Mouse (Mus musculus) heart, postnatal 14 days (tissue): ENCODE results near the gene Il25. TPM values are rescaled to one million over a fixed set of nuclear protein-coding genes. Genes with fewer than 3 reads are reported as not detected.
"Not testable (repeated sequence)": the region's sequence is repeated elsewhere in the genome, so short reads cannot be mapped to it uniquely, and the experiment has no call there.

Experiments used
- DNase-seq, 2 experiments: peaks; one replicate each; pipeline ENCODE4 v3.0.0; 2021 to 2022
- intact Hi-C: fragments of 180-260 bp; cut with DNase I; formaldehyde crosslinking; loops from one replicate; pipeline ENCODE4 v1.15.1; 2025
- total RNA-seq, 2 experiments: library from RNA; stranded (reverse); gene quantifications; 2 replicates each; pipeline ENCODE4 v1.2.3; 2021

Gene Il25
- total RNA-seq, 2 experiments from 2014 or later: not detected

DNA sequence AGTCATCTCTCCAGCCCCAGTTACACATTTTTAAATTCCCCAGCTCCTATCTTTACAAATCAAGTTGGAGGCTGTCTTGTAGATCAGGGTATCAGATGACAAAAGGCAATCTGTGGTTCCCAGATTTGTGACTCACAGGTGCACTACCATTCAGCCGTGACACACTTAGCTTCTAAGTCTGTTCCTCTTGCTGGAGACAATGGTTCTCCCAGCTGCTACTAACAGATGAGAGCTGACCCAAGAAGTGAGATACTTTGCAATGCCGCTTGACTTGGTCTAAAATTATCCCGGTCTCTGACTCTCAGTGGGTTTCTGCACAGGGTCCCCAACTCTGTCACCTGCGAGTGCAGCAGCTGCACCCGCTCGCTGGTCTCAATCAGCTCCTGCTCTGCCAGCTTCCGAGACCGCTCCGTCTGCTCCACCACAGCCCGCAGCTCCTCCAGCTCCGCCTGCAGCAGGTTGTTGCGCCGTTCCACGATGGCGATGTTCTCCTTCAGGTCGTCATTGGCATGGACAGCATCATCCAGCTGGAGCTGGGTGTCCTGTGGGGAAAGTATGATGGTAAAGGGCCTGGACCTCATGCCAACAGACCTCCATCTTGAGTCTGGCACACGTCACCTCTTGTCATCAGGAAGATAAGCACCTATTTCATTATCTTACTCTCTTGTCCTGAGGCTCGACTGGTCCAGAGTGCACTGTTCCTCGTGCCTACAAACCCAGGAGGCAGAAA, 13.6 kb downstream of the Il25 start:
- intact Hi-C loops: no loop called here
- peak in 1 of 2 experiments; percentile 49 for DNase-seq

DNA sequence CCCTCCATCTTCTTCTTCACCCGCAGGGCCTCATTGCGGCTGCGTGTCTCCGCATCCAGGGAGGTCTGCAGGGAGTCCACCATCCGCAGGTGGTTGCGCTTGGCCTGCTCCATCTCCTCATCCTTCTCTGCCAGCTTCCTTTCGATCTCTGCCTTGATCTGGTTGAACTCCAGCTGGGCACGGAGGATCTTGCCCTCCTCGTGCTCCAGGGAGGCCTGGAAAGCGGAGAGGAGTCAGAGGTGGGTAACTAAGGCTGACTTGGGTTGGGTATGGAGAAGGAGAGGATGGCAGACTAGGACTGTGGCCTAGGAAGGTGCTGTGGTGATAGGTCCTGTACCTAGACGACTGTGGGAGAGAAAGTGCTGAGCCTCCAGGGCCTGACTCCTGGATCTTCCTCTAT, 14.5 kb downstream of the Il25 start:
- peak in 1 of 2 experiments; percentile 29 for DNase-seq
- intact Hi-C loops: not testable (repeated sequence)

DNA sequence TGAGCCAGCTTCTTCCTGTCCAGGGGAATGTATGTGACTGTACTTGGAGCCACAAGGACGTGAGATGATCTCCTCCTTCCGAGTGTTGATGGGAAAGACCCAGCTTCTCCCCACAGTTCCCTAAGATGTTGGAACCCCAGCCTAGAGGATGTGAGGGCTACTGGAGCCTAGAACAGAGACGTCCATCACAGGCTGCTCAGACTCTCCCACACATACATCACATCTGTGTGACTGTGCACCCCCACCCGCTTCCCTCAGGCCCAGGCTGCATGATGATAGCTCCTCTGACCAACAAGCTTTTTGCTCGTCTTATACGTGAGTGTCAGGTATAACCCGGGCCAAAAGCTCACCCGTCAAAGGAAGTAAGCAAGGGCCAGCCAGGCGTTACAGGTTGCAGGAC, 16.3 kb downstream of the Il25 start:
- intact Hi-C loops: loop anchor here (2.0 kb wide), 1 partner anchor 26 kb away; no protein-coding TSS in a partner anchor
- peak in 1 of 2 experiments; percentile 18 for DNase-seq

DNA sequence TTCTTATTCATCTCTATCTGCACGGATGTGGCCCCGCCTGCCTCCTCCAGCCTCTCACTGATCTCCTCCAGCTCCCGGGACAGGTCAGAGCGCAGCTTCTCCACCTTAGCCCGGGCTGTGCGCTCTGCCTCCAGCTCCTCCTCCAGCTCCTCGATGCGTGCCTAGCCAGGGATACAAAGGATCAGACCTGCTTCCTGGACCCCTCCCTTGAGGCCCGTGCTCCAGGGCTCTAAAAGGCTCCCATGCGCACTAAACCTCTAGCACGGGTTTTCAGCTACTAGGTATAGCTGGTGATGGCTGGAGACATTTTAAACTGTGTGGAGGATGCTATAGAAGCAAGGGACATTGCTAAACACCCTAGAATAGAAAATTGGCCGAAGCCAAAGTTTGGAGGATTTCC, 18.0 kb downstream of the Il25 start:
- intact Hi-C loops: no loop called here
- DNase-seq: peak in 1 of 2 experiments; percentile 35

DNA sequence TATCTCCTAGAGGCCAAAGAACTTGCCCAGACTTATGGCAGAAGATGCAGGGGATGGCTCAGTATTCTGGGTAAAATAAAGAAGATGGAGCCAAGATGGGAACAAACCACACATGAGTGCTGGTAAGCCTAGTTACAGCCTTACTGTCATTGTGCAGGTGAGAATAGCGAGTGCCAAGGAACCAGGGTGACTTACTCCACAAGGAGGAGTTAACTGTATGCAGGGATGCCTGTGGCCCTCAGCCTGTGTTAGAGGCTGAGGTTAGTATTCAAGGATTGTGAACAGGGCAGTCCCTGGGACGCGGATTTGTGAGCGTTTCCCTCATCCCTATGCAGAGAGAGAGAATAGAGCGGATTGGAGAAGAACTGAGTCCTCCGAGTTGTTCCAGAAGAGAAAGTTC, 19.1 kb downstream of the Il25 start:
- intact Hi-C loops: no loop called here
- peak in 1 of 2 experiments; percentile 11 for DNase-seq

DNA sequence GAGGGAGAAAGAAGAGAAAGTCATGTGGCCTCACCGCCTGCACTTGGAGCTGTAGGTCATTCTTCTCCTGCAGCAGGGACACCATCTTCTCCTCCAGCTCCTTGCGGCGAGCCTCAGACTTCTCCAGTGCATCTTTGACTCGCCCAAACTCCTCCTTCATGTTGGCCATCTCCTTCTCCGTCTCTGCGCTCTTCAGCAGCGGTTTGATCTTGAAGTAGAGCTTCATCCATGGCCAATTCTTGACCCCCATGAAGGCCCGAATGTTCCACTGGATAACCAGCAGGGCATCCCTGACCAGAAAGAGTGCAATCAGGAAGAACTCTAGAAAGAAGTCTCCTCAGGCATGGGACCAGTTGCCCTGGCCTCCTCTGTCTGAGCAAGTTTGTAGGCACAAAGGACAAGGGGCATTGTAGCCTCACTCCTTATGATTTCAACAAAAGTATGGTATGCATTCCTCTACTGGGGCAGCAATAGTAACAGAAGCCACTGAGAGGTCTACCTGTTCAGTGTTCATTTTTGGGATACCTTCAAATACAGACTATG, 21.2 kb downstream of the Il25 start:
- intact Hi-C loops: no loop called here

DNA sequence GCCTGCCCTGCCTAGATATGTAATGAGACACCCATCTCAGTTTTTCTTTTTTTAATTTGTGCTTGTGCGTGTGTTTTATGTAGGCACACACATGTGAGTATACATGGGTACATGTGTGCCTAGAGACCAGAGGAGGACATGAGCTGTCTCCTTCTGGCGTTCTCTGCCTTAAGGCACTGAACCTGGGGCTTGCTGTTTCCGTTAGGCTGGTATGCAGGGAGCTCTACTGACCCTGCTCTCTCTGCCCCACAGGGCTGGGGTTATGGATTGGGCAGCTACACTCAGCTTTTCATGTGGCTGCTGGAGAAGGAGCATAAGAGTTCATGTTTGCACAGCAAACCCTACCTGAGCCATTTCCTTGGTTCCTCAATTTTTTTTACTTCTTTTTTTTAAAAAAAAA, 22.0 kb downstream of the Il25 start:
- no peak for DNase-seq
- intact Hi-C loops: no loop called here

More for the DNA sequence above, 21.2 kb downstream of the Il25 start:
- DNase-seq: no peak

DNA sequence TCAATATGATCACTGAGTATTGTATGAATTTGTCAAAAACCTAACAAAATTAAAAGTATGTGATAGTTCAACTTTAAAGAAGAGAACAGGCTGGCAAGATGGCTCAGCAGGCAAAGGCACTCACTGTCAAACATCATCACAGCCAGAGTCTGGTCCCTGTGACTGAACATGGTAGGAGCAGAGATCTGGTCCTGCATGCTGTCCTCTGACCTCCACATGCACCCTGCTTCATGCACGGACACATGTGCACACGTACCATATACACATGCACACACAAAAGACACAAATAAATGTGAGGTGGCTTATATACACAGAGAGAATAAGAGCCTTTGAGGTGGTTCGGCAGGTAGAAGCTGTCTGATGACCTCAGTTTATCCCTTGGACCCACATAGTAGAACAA, 23.0 kb downstream of the Il25 start:
- intact Hi-C loops: no loop called here
- DNase-seq: no peak

DNA sequence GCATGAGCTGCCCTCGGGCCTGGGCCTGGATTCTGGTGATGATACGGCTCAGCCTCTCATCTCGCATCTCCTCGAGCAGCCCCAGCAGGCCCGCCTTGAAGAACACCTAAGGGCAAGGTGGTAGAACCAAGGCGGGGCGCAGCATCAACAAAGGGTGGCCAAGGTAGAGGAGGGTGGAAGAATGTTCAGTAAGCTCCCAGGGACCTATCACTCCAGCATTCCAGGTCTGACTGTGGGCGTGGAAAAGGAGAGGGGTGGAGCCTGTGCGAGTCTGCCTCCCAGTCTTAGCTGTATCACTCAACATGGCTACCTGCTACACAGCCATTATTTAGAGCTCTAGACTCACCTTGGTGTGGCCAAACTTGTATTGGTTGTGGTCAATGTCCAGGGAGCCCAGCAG, 24.0 kb downstream of the Il25 start:
- no peak for DNase-seq
- intact Hi-C loops: no loop called here

DNA sequence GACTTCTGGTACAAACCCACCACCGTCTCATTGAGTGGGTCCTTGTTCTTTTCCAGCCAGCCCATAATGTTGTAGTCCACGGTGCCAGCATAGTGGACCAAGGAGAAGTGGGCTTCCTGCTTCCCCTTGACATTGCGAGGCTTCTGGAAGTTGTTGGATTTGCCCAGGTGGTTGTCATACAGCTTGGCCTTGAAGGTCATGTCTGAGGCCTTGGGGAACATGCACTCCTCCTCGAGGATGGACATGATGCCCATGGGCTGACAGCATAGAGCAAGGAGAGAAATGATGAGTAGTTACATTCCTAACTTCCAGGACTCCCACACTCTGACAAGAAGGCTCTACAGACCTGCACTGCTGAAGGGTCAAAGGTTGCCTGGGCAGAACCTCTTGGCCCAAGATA, 26.0 kb downstream of the Il25 start:
- intact Hi-C loops: no loop called here
- DNase-seq: no peak

DNA sequence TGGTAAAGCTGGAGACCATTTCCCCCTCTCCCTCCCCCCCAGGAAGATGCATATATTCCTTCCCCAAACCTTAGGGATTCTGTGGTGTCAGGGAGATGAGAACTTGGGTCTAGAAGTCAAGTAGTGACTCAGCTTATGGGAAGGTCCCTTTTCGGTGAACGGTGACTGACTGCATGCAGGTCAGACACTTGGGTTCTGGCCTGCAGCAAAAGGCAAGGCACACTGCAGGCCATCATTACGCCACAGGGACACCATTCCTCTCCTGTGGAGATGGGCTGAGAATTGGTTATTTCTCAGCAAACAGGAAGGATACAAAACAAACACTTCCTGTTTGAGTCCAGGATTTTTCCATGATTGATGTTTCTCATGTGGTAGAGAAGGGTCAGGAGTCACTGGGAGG, 26.7 kb downstream of the Il25 start:
- intact Hi-C loops: no loop called here
- DNase-seq: no peak

DNA sequence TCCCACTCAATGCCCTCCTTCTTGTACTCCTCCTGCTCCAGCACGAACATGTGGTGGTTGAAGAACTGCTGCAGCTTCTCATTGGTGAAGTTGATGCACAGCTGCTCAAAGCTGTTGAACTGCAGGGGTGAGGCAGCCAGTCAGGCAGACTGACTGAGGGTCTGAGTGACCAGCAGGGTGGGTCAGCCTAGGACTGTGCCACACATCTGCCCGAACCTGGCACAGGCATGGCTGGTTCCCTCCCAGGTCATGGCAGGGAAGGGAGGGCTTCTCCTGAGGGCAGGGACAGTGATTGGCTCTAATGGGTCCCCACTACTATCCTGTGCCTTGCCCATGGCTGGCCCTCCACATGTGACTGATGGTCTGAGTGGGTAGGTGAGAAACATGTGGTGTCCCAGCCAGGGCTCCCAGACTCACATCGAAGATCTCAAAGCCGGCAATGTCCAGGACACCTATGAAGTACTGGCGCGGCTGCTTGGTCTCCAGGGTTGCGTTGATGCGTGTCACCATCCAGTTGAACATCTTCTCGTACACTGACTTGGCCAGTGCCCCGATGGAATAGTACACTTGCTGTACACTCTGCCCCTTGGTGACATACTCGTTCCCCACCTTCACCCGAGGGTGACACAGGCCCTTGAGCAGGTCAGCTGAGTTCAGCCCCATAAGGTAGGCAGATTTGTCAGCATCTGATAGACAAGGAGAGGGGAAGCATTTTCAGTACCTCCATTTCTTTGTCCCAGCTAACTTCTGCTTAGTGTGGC, 27.5 kb downstream of the Il25 start:
- intact Hi-C loops: not testable (repeated sequence)
- peak in 1 of 2 experiments; percentile 40 for DNase-seq

DNA sequence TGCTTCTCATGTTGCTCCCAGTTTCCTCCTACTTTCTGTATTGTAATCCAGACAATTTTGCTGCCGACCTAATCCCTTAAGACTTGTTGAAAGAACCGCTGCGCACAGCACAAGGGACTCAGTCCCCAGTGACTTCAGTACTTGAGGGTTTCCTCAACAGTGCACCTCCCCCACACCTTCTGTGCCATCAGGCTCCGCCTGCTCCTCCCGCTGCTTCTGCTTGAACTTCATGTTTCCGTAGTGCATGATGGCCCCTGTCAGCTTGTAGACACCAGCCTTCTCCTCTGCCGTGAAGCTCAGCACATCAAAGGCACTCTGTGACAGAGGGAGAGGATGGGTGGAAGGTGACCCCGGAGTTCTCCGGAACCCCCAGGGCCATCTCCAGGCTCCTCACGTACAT, 28.3 kb downstream of the Il25 start:
- intact Hi-C loops: no loop called here
- DNase-seq: peak in 1 of 2 experiments; percentile 38

DNA sequence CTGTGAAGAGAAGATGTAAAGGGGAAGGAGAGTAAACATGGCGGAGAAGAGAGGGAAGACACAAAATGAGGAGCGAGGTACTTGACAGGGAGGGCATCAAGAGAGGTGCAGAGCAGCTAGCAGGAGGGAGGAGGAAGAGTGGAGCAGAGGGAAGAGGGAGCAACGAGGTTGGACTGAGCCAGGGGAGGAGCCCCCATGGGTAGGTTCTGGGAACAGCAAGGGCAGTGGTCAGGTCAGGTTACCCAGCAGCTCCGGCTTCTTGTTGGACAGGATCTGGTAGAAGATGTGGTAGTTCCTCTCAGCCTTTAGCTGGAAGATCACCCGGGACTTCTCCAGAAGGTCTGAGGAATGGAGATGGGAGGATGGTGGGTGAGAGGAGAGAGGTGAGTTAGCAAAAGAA, 29.0 kb downstream of the Il25 start:
- DNase-seq: no peak
- intact Hi-C loops: no loop called here

DNA sequence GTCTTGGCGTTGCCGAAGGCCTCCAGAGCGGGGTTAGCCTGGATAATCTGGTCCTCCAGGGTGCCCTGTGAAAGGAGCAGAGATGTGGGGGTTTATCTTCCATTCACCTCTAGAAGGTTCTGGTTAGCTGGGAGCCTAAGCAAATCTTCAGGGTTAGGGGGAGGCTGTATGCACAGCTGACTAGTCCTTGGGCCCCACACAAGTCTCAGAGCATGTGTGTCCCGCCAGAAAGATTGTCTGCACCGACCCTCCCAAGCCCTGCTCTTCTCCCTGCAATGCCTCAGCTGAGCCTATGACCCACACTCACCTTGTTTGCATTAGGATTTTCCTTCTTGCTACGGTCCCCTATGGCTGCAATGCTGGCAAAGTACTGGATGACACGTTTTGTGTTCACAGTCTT, 30.2 kb downstream of the Il25 start:
- DNase-seq: no peak
- intact Hi-C loops: no loop called here

DNA sequence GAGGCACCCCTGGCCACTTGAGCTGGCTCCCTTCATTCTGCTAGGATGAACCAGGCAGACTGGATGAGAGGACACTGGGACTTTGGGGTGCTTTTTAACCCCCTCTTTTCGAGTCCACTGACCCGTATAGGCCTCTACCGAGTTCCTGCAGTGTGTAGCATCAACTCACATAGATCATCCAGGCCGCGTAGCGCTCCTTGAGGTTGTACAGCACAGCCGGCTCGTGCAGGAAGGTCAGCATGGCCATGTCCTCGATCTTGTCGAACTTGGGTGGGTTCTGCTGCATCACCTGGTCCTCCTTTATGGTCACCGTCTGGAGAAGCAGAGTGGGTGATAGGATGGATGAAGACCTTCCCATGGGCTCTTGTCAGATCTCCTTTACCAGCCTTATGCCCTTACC, 31.2 kb downstream of the Il25 start:
- DNase-seq: no peak
- intact Hi-C loops: no loop called here

DNA sequence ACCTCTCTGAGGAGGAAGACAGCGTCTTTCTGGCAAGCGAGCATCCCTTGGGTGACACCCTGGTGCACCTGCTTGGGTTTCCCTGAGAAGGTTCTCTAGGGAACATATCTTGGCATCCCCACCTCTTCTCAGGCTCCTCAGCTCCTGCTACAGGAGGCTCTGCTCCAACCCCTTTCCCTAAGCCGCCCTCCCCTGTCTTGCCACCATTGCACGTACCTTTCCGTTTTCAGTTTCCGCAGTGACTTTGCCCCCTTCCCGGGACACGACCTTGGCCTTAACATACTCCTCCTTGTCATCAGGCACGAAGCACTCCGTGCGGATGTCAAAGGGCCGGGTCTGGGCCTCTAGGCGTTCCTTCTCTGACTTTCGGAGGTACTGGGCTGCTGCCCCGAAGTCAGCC, 32.5 kb downstream of the Il25 start:
- no peak for DNase-seq
- intact Hi-C loops: no loop called here

DNA sequence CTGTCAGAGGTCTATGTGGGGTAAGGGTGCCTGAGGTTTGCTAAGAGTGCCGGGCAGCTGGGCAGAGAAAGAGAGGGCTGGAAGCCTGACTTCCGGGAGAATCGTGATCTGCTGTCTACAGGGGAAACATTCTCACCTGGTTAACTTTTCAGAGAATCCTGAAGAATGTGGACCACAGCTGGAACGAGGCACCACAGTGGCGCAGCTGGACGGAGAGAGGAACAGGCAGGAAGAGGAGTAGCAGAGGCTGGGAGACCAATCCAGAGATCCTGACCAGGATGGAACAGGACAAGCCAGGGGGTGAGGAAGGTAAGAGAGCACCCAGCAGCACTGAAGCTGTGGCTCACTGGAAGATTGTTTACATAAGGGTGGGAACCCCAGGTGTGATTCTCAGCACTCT, 33.1 kb downstream of the Il25 start:
- intact Hi-C loops: no loop called here
- DNase-seq: no peak

DNA sequence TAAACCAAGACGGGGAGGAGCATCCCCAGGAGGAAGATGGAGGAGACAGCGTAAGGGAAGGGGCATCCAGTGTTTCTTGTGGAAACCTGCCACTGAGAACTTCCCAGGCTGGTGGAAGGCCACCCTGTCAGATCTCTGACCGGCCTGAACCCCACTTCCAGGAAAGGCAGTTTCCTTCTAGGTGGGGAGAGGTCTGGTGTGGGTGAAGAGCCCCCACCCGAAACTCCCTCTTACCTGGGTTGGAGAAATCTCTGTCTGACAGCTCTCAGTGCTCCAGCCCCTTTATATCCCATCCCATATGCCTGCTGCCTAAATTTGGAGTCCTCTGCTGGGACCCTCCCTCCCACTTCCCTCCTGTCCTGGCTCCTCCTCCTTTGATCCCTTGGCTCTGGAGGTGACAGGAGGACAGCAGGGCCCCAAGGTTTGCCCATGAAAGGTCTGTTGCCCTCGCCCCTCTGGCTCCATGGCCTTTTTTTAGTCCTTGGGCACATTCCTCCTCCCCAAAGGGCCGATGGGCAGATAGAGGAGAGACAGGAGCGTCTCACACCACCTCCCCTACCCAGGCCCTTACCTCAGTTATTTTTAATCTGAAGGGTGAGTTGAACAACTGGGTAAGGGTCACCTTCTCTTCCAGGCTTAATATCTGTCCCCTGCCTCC, 34.0 kb downstream of the Il25 start, which contains the start of gene Myh6:
Gene Myh6 (minus strand): TSS at position 608 of the 658 bp plus-strand sequence.
- DNase-seq: peak in 1 of 2 experiments; percentile 47
- intact Hi-C loops: no loop called here

DNA sequence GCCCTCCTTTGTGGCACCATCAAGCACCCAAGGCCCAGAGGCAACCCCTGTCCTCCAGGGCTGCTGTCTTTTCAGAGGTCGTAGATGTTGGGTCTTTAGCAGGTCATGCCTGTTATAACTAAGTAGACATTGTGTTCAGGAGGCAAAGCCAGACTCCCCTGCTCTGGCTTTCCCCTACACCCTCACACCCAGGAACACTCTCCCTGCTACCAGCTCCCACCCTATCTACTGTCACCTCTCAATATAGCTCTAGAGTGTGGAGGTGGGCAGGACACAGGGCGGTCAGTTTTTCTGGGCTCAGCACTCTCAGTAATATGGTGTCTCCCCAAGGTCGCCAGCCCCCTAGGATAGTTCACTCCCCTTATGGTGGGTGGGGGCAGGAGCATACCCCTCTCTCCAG, 35.4 kb downstream of the Il25 start:
- DNase-seq: no peak
- intact Hi-C loops: no loop called here

DNA sequence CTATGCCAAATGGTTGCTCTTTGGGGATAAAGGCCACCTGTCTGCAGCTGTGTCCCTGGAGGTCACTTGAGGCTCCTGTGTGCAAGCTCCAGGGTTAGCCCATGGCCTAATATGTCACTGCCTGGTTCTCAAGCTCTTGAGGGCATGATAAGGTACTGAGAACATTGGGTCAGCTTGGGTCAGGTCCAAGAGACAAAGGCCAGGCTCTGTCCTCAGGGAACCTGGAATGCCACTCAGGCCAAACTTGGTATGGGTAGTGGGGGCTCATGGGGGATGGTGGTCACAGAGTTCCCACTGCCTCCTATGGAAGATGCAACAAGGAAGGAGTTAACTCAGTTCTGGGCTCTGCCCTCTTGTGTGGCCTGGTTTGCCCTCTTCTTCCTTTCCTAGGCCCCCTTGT, 35.8 kb downstream of the Il25 start:
- peak; percentile 65 to 78 for DNase-seq
- intact Hi-C loops: no loop called here
